Mouse (Mus musculus) stomach, postnatal 0 days (tissue): ENCODE data around the gene Capn5.

Experiments used
- CTCF ChIP-seq: IDR thresholded peaks from 2 replicates; pipeline ENCODE4 v1.5.1; 2016; ENCODE audit warnings: antibody characterized with exemption, low read depth, mild to moderate bottlenecking, moderate library complexity
- EP300 ChIP-seq: optimal IDR thresholded peaks from 2 replicates; pipeline ENCODE3; 2016; ENCODE audit warnings: antibody characterized with exemption

GRCm38 (mm10) chr7:98216713-98217112, 38.6 kb upstream of the Capn5 start:
- no peak for TF ChIP-seq EP300
- TF ChIP-seq CTCF, result no peak
